Mouse (Mus musculus) heart, postnatal 0 days (tissue): ENCODE results near the gene Ak7.

Experiments used
- CTCF ChIP-seq: IDR thresholded peaks from 2 replicates; pipeline ENCODE4 v1.5.1; 2016; ENCODE audit warnings: antibody characterized with exemption, control low read depth, low read depth
- EP300 ChIP-seq: IDR thresholded peaks from 2 replicates; pipeline ENCODE4 v1.6.1; 2016; ENCODE audit warnings: antibody characterized with exemption, low read depth

DNA sequence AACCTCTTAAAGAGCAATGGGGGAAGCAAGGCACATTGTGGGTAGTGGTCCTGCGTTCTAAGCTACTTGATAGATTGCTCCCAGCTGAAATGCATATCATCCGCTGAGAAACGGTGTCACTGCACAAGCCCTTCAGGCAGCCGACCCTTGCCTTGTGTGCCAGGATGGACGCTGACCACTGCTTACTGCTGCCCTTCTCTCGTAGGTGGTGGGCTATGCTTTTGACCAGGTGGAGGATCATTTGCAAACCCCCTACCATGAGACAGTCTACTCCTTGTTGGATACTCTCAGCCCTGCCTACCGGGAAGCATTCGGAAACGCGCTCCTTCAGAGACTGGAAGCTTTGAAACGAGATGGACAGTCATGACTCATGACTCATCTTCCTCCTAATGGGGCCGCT, 5.3 kb upstream of the Ak7 start:
- TF ChIP-seq EP300, result no peak
- no peak for TF ChIP-seq CTCF
